Mouse (Mus musculus): ENCODE measurements at regions not wholly inside any gene's neighbourhood (a gene's known extent, or its start where the extent isn't known, plus 50 kb on each side); places are given as distances from the start of the nearest gene placed in this dataset.

GRCm38 (mm10) chr12:55940566-55940965 is 104.4 kb downstream of the Brms1l start:
- ATAC-seq (no peak), DNase-seq (ENCODE audit: low spot score) (no peak)
- Histone ChIP-seq H3K4me3 (ENCODE audit: low read depth, low read length) (no peak overlapping the region), H3K27me3 (replicated peaks; ENCODE audit: insufficient read depth, low read length) (no peaks in the 10 kb centered on the region), H3K4me2 (replicated peaks; ENCODE audit: low read depth, low read length) (no peak overlapping the region), H3K9ac (replicated peaks; ENCODE audit: low read depth) (no peak overlapping the region), H3K36me3 (ENCODE audit: insufficient read depth, low read length) (no peaks in the 10 kb centered on the region), H3K9me3 (ENCODE audit: low read length) (no peaks in the 10 kb centered on the region), H3K4me1 (ENCODE audit: insufficient read depth, low read depth, low read length) (no peaks in the 10 kb centered on the region), H3K27ac (ENCODE audit: low read length) (no peak overlapping the region)
- TF ChIP-seq CTCF (IDR thresholded peaks at IDR 0.05) (no peak), EP300 (IDR thresholded peaks at IDR 0.05) (no peak)
- WGBS = 75% methylated on average over 6 of the region's 6 CpGs

- ATAC-seq (no peak), DNase-seq (ENCODE audit: low spot score) (no peak)
- no peaks in the 10 kb centered on the region for H3K4me1 ChIP-seq (ENCODE audit: insufficient read depth, low read depth, low read length)
- H3K9ac ChIP-seq (replicated peaks; ENCODE audit: low read depth) = no peak overlapping the region
- H3K4me3 ChIP-seq (ENCODE audit: low read depth, low read length) = no peak overlapping the region
- 68% methylated on average over 10 of the region's 10 CpGs for WGBS
- H3K4me2 ChIP-seq (replicated peaks; ENCODE audit: low read depth, low read length) = no peak overlapping the region
- H3K27ac ChIP-seq (ENCODE audit: low read length) = no peak overlapping the region
- TF ChIP-seq EP300 (IDR thresholded peaks at IDR 0.05) (no peak), CTCF (IDR thresholded peaks at IDR 0.05) (no peak)
- no peaks in the 10 kb centered on the region for H3K9me3 ChIP-seq (ENCODE audit: low read length)
- no peaks in the 10 kb centered on the region for H3K36me3 ChIP-seq (ENCODE audit: insufficient read depth, low read length)
- no peaks in the 10 kb centered on the region for H3K27me3 ChIP-seq (replicated peaks; ENCODE audit: insufficient read depth, low read length)
These were observed 103.4 kb downstream of the Brms1l start for GRCm38 (mm10) chr12:55939281-55940142.

- peak; percentile 51; the same call in 1 of the 2 replicates for ATAC-seq
- 29% methylated on average over 1 of the region's 1 CpGs for WGBS
- Histone ChIP-seq H3K4me2 (replicated peaks; ENCODE audit: low read depth, low read length) (peak overlapping the region; percentile 19; the same call in 1 of the 2 replicates), H3K4me3 (ENCODE audit: low read depth, low read length) (no peak overlapping the region), H3K27ac (ENCODE audit: low read length) (no peak overlapping the region), H3K9me3 (ENCODE audit: low read length) (no peaks in the 10 kb centered on the region), H3K4me1 (ENCODE audit: insufficient read depth, low read depth, low read length) (no peaks in the 10 kb centered on the region), H3K9ac (replicated peaks; ENCODE audit: low read depth) (no peak overlapping the region), H3K36me3 (ENCODE audit: insufficient read depth, low read length) (no peaks in the 10 kb centered on the region), H3K27me3 (replicated peaks; ENCODE audit: insufficient read depth, low read length) (no peaks in the 10 kb centered on the region)
- DNase-seq (ENCODE audit: low spot score) = peak; percentile 42
- no peak for TF ChIP-seq CTCF (IDR thresholded peaks at IDR 0.05)
- TF ChIP-seq EP300 (IDR thresholded peaks at IDR 0.05) = no peak
These were observed 98.0 kb downstream of the Brms1l start for GRCm38 (mm10) chr12:55934172-55934571.

GRCm38 (mm10) chr12:55933417-55933816 is 97.3 kb downstream of the Brms1l start:
- Histone ChIP-seq H3K4me3 (ENCODE audit: low read depth, low read length) (no peak overlapping the region), H3K27ac (ENCODE audit: low read length) (no peak overlapping the region), H3K36me3 (ENCODE audit: insufficient read depth, low read length) (no peaks in the 10 kb centered on the region), H3K27me3 (replicated peaks; ENCODE audit: insufficient read depth, low read length) (no peaks in the 10 kb centered on the region), H3K4me2 (replicated peaks; ENCODE audit: low read depth, low read length) (peak overlapping the region; percentile 19; the same call in 1 of the 2 replicates), H3K9ac (replicated peaks; ENCODE audit: low read depth) (no peak overlapping the region), H3K9me3 (ENCODE audit: low read length) (no peaks in the 10 kb centered on the region), H3K4me1 (ENCODE audit: insufficient read depth, low read depth, low read length) (no peaks in the 10 kb centered on the region)
- ATAC-seq (no peak), DNase-seq (ENCODE audit: low spot score) (no peak)
- 59% methylated on average over 11 of the region's 11 CpGs for WGBS
- no peak for TF ChIP-seq CTCF (IDR thresholded peaks at IDR 0.05)
- TF ChIP-seq EP300 (IDR thresholded peaks at IDR 0.05) = no peak

GRCm38 (mm10) chr12:55930468-55930867 is 94.3 kb downstream of the Brms1l start:
- ATAC-seq = peak; percentile 90
- Histone ChIP-seq H3K9ac (replicated peaks; ENCODE audit: low read depth) (no peak overlapping the region), H3K4me2 (replicated peaks; ENCODE audit: low read depth, low read length) (no peak overlapping the region), H3K9me3 (ENCODE audit: low read length) (no peaks in the 10 kb centered on the region), H3K27me3 (replicated peaks; ENCODE audit: insufficient read depth, low read length) (no peaks in the 10 kb centered on the region), H3K4me1 (ENCODE audit: insufficient read depth, low read depth, low read length) (no peaks in the 10 kb centered on the region), H3K4me3 (ENCODE audit: low read depth, low read length) (no peak overlapping the region), H3K36me3 (ENCODE audit: insufficient read depth, low read length) (no peaks in the 10 kb centered on the region), H3K27ac (ENCODE audit: low read length) (peak overlapping the region; percentile 47; the same call in 1 of the 2 replicates)
- TF ChIP-seq EP300 (IDR thresholded peaks at IDR 0.05) (peak; percentile 63), CTCF (IDR thresholded peaks at IDR 0.05) (no peak)
- peak; percentile 77 for DNase-seq (ENCODE audit: low spot score)
- WGBS = 51% methylated on average over 4 of the region's 4 CpGs

- 93% methylated on average over 1 of the region's 1 CpGs for whole genome bisulfite sequencing
- no peak overlapping the region for H3K4me2 ChIP-seq (replicated peaks; ENCODE audit: low read depth, low read length)
These were observed 90.8 kb downstream of the Brms1l start for GRCm38 (mm10) chr12:55926974-55927321.

More at GRCm38 (mm10) chr12:55926974-55927321, 90.8 kb downstream of the Brms1l start:
- ATAC-seq (no peak), DNase-seq (ENCODE audit: low spot score) (no peak)
- Histone ChIP-seq H3K4me3 (ENCODE audit: low read depth, low read length) (no peak overlapping the region), H3K27me3 (replicated peaks; ENCODE audit: insufficient read depth, low read length) (no peaks in the 10 kb centered on the region), H3K27ac (ENCODE audit: low read length) (no peak overlapping the region), H3K36me3 (ENCODE audit: insufficient read depth, low read length) (no peaks in the 10 kb centered on the region), H3K9me3 (ENCODE audit: low read length) (no peaks in the 10 kb centered on the region), H3K4me1 (ENCODE audit: insufficient read depth, low read depth, low read length) (no peaks in the 10 kb centered on the region), H3K9ac (replicated peaks; ENCODE audit: low read depth) (no peak overlapping the region)
- TF ChIP-seq CTCF (IDR thresholded peaks at IDR 0.05) = no peak
- TF ChIP-seq EP300 (IDR thresholded peaks at IDR 0.05) = no peak
